Mouse (Mus musculus) adrenal gland, postnatal 10 days (tissue): ENCODE data around the gene Gm36245. TPM values are rescaled to one million over a fixed set of nuclear protein-coding genes. Genes with fewer than 3 reads are reported as not detected.
"Not testable (repeated sequence)": the region's sequence is repeated elsewhere in the genome, so short reads cannot be mapped to it uniquely, and the experiment has no call there.

Source experiments
- DNase-seq: peaks from one replicate; pipeline ENCODE4 v3.0.0; 2021; ENCODE audit warnings: mixed read lengths
- long read RNA-seq, 2 experiments: library from polyadenylated mRNA; stranded (forward); transcript quantifications; one replicate each; pipeline ENCODE4 v2.0.0; 2021
- total RNA-seq, 2 experiments: library from RNA; stranded (reverse); gene quantifications; 2 replicates each; pipeline ENCODE4 v1.2.3; 2021

Gene Gm36245
- total RNA-seq = not detected
- long read RNA-seq, experiment 1 = 0 reads
- long read RNA-seq, experiment 2 = 0 reads

- DNase-seq = no peak
Observed at GRCm38 (mm10) chr15:77598958-77599357, at the start of gene Gm36245. TSS of gene Gm36245 (plus strand) at chr15:77599258.

- DNase-seq = no peak
Observed at GRCm38 (mm10) chr15:77561792-77562191, 37.3 kb upstream of the Gm36245 start, which contains the start of gene 1700025B11Rik. TSS of gene 1700025B11Rik (minus strand) at chr15:77561892.

GRCm38 (mm10) chr15:77563219-77563618, 35.8 kb upstream of the Gm36245 start:
- no peak for DNase-seq

GRCm38 (mm10) chr15:77578801-77579200, 20.3 kb upstream of the Gm36245 start:
- DNase-seq = no peak

- DNase-seq = no peak
Observed at GRCm38 (mm10) chr15:77579311-77579710, 19.7 kb upstream of the Gm36245 start.

- peak; percentile 15 for DNase-seq
Observed at GRCm38 (mm10) chr15:77581681-77582080, 17.4 kb upstream of the Gm36245 start.

- peak; percentile 45 for DNase-seq
Observed at GRCm38 (mm10) chr15:77587026-77587425, 12.0 kb upstream of the Gm36245 start.

- DNase-seq = no peak
Observed at GRCm38 (mm10) chr15:77588981-77589380, 10.1 kb upstream of the Gm36245 start.

GRCm38 (mm10) chr15:77590881-77591280, 8.2 kb upstream of the Gm36245 start:
- DNase-seq = no peak

GRCm38 (mm10) chr15:77593557-77593956, 5.5 kb upstream of the Gm36245 start:
- no peak for DNase-seq

GRCm38 (mm10) chr15:77595961-77596360, 3.1 kb upstream of the Gm36245 start, which contains the start of gene Apol10b:
TSS of gene Apol10b (minus strand) at chr15:77596125.
- DNase-seq = no peak

- DNase-seq = no peak
Observed at GRCm38 (mm10) chr15:77598429-77598828, 629 bp upstream of the Gm36245 start.

GRCm38 (mm10) chr15:77606069-77606468, 7.0 kb downstream of the Gm36245 start:
- DNase-seq = no peak

- no peak for DNase-seq
Observed at GRCm38 (mm10) chr15:77624710-77625109, 25.7 kb downstream of the Gm36245 start.

- not testable (repeated sequence) for DNase-seq
Observed at GRCm38 (mm10) chr15:77626471-77626870, 27.4 kb downstream of the Gm36245 start.

GRCm38 (mm10) chr15:77628647-77629046, 29.6 kb downstream of the Gm36245 start:
- not testable (repeated sequence) for DNase-seq

- not testable (repeated sequence) for DNase-seq
Observed at GRCm38 (mm10) chr15:77629822-77630221, 30.8 kb downstream of the Gm36245 start.

GRCm38 (mm10) chr15:77643176-77643575, 44.1 kb downstream of the Gm36245 start, which contains the start of gene Apol11b:
TSS of gene Apol11b (minus strand) at chr15:77643286.
- not testable (repeated sequence) for DNase-seq

- not testable (repeated sequence) for DNase-seq
Observed at GRCm38 (mm10) chr15:77651143-77651542, 52.1 kb downstream of the Gm36245 start.

Other genes starting within 250 kb of the Gm36245 start
- gene Apol7a, start 200.1 kb upstream of the Gm36245 start, total RNA-seq = 1 to 10 TPM; 3.8 to 5.1 TPM
- gene Apol9a, start 188.1 kb upstream of the Gm36245 start, total RNA-seq = under 1 TPM; 0.30 to 0.58 TPM
- not detected for gene Apol7b, start 151.8 kb upstream of the Gm36245 start, total RNA-seq
- under 1 TPM in 1 of 2 experiments, not detected in 1; 0.09 TPM for gene Apol10a, start 122.2 kb upstream of the Gm36245 start, total RNA-seq
- gene Apol11a, start 91.0 kb upstream of the Gm36245 start, total RNA-seq = not detected
- under 1 TPM; 0.30 to 0.33 TPM for gene Apol7c, start 65.9 kb upstream of the Gm36245 start, total RNA-seq
- not detected for gene 1700025B11Rik, start 37.4 kb upstream of the Gm36245 start, total RNA-seq
- gene Apol10b, start 3.1 kb upstream of the Gm36245 start, total RNA-seq = under 1 TPM in 1 of 2 experiments, not detected in 1; 0.18 TPM
- under 1 TPM; 0.39 to 0.61 TPM for gene Apol11b, start 44.0 kb downstream of the Gm36245 start, total RNA-seq
- under 1 TPM; 0.18 to 0.48 TPM for gene Apol7e, start 99.6 kb downstream of the Gm36245 start, total RNA-seq
- gene Apol9b, start 129.8 kb downstream of the Gm36245 start, total RNA-seq = under 1 TPM; 0.30 to 0.42 TPM
- gene Apol8, start 157.7 kb downstream of the Gm36245 start, total RNA-seq = under 1 TPM; 0.39 to 0.88 TPM
- gene Myh9, start 242.9 kb downstream of the Gm36245 start, total RNA-seq = 100 to 1,000 TPM; 222 to 260 TPM